Mouse (Mus musculus) neural tube, embryonic 13.5 days (tissue): ENCODE measurements around the gene Diaph3. TPM values are rescaled to one million over a fixed set of nuclear protein-coding genes. Genes with fewer than 3 reads are reported as not detected.

Experiments used
- ATAC-seq: fragments of 200-750 bp; cut with Nextera tagmentation; 2 replicates; pipeline ENCODE4 v1.8.0; 2017; ENCODE audit warnings: low read depth, mild to moderate bottlenecking, moderate TSS enrichment, moderate library complexity
- H3K27ac ChIP-seq: fragments of 300-500 bp; sonication (generic); replicated peaks from 2 replicates; pipeline ENCODE4 v1.5.1; 2015; ENCODE audit warnings: moderate library complexity, mild to moderate bottlenecking, inconsistent platforms
- H3K27me3 ChIP-seq: fragments of 300-500 bp; sonication (generic); 2 replicates; pipeline ENCODE4 v1.6.1; 2015; ENCODE audit warnings: mild to moderate bottlenecking, inconsistent platforms
- H3K36me3 ChIP-seq: fragments of 300-500 bp; sonication (generic); 2 replicates; pipeline ENCODE4 v1.6.1; 2015; ENCODE audit warnings: mild to moderate bottlenecking, inconsistent platforms
- H3K4me1 ChIP-seq: fragments of 300-500 bp; sonication (generic); replicated peaks from 2 replicates; pipeline ENCODE4 v1.6.1; 2015; ENCODE audit warnings: inconsistent platforms
- H3K4me2 ChIP-seq: fragments of 300-500 bp; sonication (generic); 2 replicates; pipeline ENCODE4 v1.6.1; 2015; ENCODE audit warnings: inconsistent platforms, mild to moderate bottlenecking, moderate library complexity
- H3K4me3 ChIP-seq: fragments of 300-500 bp; sonication (generic); 2 replicates; pipeline ENCODE4 v1.5.1; 2015; ENCODE audit warnings: mild to moderate bottlenecking, inconsistent platforms
- H3K9ac ChIP-seq: fragments of 300-500 bp; sonication (generic); 2 replicates; pipeline ENCODE4 v1.6.1; 2015; ENCODE audit warnings: moderate library complexity, mild to moderate bottlenecking, inconsistent platforms
- H3K9me3 ChIP-seq: fragments of 300-500 bp; sonication (generic); 2 replicates; pipeline ENCODE4 v1.6.1; 2016; ENCODE audit warnings: inconsistent platforms
- WGBS: fragments of 180-500 bp; shearing (Covaris S2); methylation state at CpG from one replicate; pipeline ENCODE4 v1.1.7; 2015; 5-methylcytosine and 5-hydroxymethylcytosine counted together
- polyA plus RNA-seq: library from polyadenylated mRNA; unstranded; fragments of >200 nt; fragmentation: Nextera tagmentation; extraction: Ambion mirVana; gene quantifications from 2 replicates; pipeline ENCODE4 v1.2.1, GENCODE M21; 2015

Gene Diaph3
- polyA plus RNA-seq: 3.0 and 4.7 TPM in 2 replicates

DNA sequence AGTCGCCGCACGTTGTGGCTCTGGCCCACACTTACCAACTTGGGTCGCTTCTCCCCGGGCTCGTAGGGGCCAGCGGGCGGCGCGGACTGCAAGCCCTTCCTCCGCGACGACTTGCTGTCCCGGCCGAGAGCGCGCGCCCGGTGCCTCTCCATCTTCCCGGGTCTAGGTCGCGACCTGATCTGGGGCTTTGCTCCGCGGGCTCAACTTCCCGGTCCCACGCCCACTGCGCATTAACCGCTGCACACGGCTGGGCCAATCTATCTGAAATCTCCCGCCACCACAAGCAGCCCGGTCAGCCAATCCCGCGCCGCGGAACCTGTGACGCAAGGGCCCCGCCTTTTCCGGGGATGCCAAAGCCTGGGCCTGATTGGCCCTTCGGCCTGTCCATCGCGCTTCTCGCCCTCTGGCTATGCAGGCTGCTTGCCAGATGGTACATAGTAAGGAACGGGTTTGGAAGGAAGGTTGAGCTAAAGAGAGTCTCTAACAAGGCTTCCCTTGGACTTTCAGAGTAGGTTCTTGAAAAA is at the start of gene Diaph3:
TSS of gene Diaph3 (minus strand) at position 273 of the 524 bp plus-strand sequence.
- Histone ChIP-seq H3K27me3 (no peaks in the 10 kb centered on the region), H3K4me3 (peak within 1 kb of the TSS; percentile 68), H3K4me2 (peak within 1 kb of the TSS; percentile 88), H3K9me3 (no peaks in the 10 kb centered on the region), H3K36me3 (no peaks in the 10 kb centered on the region), H3K27ac (no peak within 1 kb of the TSS), H3K4me1 (peaks cover 12% of the 10 kb centered on the region), H3K9ac (peak within 1 kb of the TSS; percentile 56)
- WGBS: under 1% methylated on average over 43 of the region's 43 CpGs
- ATAC-seq: peak; percentile 100

DNA sequence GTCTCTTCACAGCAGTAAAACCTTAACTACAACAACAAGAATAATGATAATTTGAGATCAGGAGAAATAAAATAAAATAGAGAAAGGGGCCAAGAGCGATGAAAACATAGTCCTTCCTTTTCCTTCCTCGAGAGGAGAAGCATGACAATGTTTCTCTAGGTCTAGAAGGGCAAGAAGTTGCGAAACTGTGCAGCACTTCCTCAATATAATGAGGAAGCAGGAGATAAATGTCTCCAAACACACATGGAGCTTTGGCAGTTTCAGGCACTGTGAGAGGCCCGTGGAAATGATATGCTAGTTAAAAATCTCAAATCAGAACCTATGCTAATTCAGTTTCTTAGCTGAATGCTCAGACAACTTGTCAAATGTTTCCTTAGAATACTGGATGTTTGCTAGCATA is 49.6 kb upstream of the Diaph3 start:
- Histone ChIP-seq H3K4me3 (no peak overlapping the region), H3K36me3 (no peaks in the 10 kb centered on the region), H3K4me2 (no peak overlapping the region), H3K27ac (no peak overlapping the region), H3K9me3 (no peaks in the 10 kb centered on the region), H3K9ac (no peak overlapping the region), H3K4me1 (no peaks in the 10 kb centered on the region), H3K27me3 (no peaks in the 10 kb centered on the region)
- no peak for ATAC-seq
- 82% methylated on average over 4 of the region's 4 CpGs for WGBS

DNA sequence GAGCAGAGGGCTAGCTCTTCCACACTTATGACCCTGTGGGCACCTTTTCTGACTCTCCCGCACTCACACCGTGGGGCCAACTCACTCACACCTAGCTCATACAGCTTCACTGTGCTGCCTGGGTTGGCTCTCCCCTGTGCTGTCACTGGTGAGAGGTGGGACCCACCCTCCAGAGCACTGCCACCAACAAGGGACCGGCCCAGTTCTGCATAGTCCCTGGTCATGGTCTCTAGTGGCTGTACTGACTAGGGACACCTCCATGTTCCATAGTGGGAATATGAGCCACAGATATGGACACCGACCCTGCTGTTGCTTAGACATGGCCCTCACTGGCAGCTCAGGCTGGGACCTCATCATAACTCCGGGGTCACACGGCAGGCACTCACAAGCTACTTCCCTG is 30.5 kb upstream of the Diaph3 start:
- Histone ChIP-seq H3K9me3 (no peaks in the 10 kb centered on the region), H3K4me2 (no peak overlapping the region), H3K9ac (no peak overlapping the region), H3K27me3 (no peaks in the 10 kb centered on the region), H3K4me1 (no peaks in the 10 kb centered on the region), H3K4me3 (no peak overlapping the region), H3K36me3 (no peaks in the 10 kb centered on the region), H3K27ac (no peak overlapping the region)
- ATAC-seq: peak; percentile 50; the same call in 1 of the 2 replicates
- WGBS: 90% methylated on average over 6 of the region's 6 CpGs

DNA sequence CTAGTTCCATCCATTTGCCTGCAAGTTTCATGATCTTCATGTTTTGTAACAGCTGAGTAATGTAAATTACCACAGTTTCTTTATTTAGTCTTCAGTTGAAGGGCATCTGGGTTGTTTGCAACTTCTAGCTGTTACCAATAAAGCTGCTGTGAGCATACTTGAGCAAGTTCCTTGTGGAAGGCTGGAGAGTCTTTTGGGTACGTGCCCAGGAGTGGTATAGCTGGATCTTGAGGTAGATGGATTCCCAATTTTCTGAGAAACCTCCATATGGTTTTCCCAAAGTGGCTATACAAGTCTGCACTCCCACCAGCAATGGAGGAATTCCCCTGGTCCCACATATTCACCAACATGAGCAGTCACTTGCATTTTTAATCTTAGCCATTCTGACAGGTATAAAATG is 28.1 kb upstream of the Diaph3 start:
- Histone ChIP-seq H3K4me2 (no peak overlapping the region), H3K36me3 (no peaks in the 10 kb centered on the region), H3K9ac (no peak overlapping the region), H3K27ac (no peak overlapping the region), H3K9me3 (no peaks in the 10 kb centered on the region), H3K4me3 (no peak overlapping the region), H3K4me1 (no peaks in the 10 kb centered on the region), H3K27me3 (no peaks in the 10 kb centered on the region)
- ATAC-seq: no peak
- WGBS: 58% methylated on average over 1 of the region's 1 CpGs

DNA sequence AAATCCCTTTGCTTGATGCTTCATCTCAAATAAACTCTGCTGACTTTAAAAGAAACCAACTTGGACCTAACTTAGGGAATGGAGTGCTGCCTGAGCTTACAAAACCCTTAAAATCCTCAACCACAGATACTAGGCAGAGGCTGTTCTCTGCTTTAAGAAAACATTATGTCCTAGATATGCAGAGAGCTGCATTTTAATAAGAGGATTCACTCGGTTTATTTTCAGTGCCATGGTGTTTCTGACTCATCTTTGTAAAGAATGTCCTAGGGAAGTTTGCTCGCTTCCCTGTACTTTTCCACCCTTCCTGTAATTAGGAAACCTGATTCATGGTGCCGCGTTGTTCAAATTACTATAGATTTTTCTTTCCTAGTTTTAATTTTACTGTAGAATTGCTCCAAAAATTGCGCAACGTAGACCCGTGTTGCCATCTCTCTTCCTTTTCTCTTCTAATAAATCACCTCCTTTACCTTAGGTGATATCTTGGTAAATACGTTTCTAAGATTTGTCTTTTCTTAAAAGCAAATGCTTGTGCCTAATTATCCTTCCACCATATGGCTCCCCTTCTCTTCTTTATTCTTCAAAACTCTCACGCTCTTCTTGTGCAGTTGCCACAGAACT is 14.7 kb upstream of the Diaph3 start:
- ATAC-seq: no peak
- H3K27me3 ChIP-seq: no peaks in the 10 kb centered on the region
- no peak overlapping the region for H3K9ac ChIP-seq
- no peaks in the 10 kb centered on the region for H3K9me3 ChIP-seq
- 86% methylated on average over 9 of the region's 9 CpGs for WGBS
- no peaks in the 10 kb centered on the region for H3K4me1 ChIP-seq
- H3K36me3 ChIP-seq: no peaks in the 10 kb centered on the region
- H3K27ac ChIP-seq: no peak overlapping the region
- no peak overlapping the region for H3K4me3 ChIP-seq
- no peak overlapping the region for H3K4me2 ChIP-seq

DNA sequence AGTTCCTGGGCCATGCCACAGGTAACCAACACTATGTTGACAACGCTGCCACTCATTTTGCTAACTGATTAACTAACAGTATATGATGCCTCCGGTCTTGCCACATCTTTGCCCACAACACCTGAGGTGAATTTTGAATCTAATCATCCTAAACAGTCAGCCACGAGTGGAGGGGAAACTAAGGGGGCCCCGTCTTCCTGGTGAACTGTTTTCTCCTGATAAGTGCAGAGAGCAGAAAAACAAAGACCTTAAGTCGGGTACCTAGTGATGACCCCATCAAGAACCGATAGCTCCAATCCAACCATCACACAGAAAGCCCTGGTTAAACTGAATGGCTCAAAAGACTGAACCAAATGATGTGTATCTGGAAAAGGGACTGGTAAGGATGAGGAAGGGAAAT is 8.6 kb upstream of the Diaph3 start:
- ATAC-seq: no peak
- 86% methylated on average over 6 of the region's 6 CpGs for WGBS
- H3K27me3 ChIP-seq: no peaks in the 10 kb centered on the region

DNA sequence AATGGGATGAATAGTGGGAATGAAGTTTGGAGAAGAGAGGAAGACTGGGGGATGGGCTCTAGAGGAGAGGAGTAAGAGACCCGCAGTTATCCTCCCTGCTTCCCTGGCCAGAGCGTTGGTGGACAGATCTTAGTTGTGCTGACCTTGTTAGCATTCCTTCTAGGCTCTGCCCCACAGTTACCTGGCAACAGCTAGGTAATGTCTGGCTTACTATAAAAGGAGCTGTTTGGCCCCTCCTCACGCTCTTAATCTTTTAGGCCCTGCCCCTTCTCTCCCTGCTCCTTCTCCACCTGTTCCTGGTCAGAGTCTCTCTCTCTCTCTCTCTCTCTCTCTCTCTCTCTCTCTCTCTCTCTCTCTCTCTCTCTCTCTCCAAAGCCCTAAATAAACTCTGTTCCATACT is 5.7 kb upstream of the Diaph3 start:
- Histone ChIP-seq H3K4me3 (no peak overlapping the region), H3K27me3 (no peaks in the 10 kb centered on the region), H3K9ac (no peak overlapping the region), H3K4me2 (no peak overlapping the region), H3K4me1 (0 out of 2 replicates have a peak, but pooled peaks cover under 1% of the 10 kb centered on the region), H3K27ac (no peak overlapping the region), H3K36me3 (no peaks in the 10 kb centered on the region), H3K9me3 (no peaks in the 10 kb centered on the region)
- no peak for ATAC-seq
- WGBS: 47% methylated on average over 3 of the region's 3 CpGs

More for the DNA sequence above, 8.6 kb upstream of the Diaph3 start:
- Histone ChIP-seq H3K36me3 (no peaks in the 10 kb centered on the region), H3K9me3 (no peaks in the 10 kb centered on the region), H3K4me1 (no peaks in the 10 kb centered on the region), H3K9ac (no peak overlapping the region), H3K4me2 (no peak overlapping the region), H3K27ac (no peak overlapping the region), H3K4me3 (no peak overlapping the region)

DNA sequence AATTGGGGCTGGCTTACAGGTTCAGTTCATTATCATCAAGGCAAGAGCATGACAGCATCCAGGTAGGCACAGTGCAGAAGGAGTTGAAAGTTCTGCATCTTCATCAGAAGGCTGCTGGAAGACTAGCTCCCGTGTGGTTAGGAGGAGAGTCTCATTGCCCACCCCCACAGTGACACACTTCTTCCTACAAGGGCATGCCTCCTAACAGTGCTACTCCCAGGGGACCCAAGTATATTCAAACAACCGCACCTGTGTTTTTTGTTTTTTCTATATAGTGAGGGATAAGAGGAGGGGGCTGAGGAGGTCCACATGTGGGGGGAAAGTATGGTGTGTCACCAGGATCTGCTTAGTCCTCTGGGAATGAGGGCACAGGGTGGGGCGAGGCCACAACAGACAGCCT is 4.3 kb upstream of the Diaph3 start:
- H3K36me3 ChIP-seq: no peaks in the 10 kb centered on the region
- H3K9me3 ChIP-seq: no peaks in the 10 kb centered on the region
- no peak overlapping the region for H3K4me3 ChIP-seq
- no peak overlapping the region for H3K4me2 ChIP-seq
- peaks cover 10% of the 10 kb centered on the region for H3K4me1 ChIP-seq
- no peak overlapping the region for H3K9ac ChIP-seq
- H3K27me3 ChIP-seq: no peaks in the 10 kb centered on the region
- no peak overlapping the region for H3K27ac ChIP-seq
- ATAC-seq: no peak
- 82% methylated on average over 3 of the region's 3 CpGs for WGBS

DNA sequence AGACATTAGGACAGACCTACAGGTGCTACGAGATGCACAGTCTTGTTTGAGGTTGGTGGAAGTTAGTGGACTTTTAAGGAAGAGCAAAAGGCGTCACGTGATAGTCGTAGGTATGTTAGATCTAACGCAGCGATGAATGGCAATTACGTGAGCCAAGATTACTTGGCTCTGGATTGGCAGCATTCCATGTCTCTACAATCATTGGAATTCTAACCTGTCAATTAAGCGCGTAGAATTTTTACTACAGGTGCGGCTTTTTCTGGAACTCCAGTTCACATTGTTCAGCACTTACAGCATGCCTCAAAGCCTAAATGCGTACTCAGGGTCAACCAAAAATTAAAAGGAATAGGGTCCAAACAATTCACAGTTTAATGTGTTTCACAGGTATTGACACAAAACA is 742 bp upstream of the Diaph3 start:
- peak overlapping the region; percentile 88 for H3K4me2 ChIP-seq
- H3K9me3 ChIP-seq: no peaks in the 10 kb centered on the region
- H3K27me3 ChIP-seq: no peaks in the 10 kb centered on the region
- ATAC-seq: no peak
- 88% methylated on average over 11 of the region's 11 CpGs for WGBS
- no peaks in the 10 kb centered on the region for H3K36me3 ChIP-seq
- peak overlapping the region; percentile 68; the same call in 1 of the 2 replicates for H3K4me3 ChIP-seq
- no peak overlapping the region for H3K27ac ChIP-seq
- H3K9ac ChIP-seq: no peak overlapping the region
- H3K4me1 ChIP-seq: peaks cover 12% of the 10 kb centered on the region

DNA sequence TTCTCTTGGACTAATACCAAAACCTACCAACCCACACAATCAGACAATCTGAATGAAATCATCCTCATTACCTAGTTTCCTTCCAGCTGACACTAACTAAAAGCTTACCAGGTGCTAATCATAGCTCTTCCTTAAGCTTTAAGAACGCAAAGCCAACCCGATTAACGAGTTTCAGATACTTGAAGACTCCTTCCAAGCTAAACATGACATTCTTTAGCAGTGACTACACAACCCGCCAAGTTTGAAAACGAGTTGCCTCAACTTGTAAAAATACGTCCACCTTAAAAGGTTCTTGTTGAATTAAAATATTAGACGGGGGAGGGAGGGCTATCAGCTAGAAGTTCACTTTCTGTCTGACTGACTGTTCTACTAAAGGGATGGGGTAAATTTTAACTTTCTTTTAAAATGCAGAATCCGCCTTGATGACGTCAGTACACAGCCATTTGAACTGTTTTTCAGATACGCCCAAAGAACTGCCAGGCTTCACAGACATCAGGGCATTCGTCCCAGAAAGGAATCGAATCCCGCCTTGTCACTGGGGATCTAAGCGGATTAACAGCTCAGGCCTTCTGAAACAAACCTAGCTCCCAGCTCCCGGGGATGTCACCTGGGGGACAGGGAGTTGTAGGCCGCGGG is 590 bp downstream of the Diaph3 start:
- 8% methylated on average over 17 of the region's 17 CpGs for WGBS
- ATAC-seq: no peak

DNA sequence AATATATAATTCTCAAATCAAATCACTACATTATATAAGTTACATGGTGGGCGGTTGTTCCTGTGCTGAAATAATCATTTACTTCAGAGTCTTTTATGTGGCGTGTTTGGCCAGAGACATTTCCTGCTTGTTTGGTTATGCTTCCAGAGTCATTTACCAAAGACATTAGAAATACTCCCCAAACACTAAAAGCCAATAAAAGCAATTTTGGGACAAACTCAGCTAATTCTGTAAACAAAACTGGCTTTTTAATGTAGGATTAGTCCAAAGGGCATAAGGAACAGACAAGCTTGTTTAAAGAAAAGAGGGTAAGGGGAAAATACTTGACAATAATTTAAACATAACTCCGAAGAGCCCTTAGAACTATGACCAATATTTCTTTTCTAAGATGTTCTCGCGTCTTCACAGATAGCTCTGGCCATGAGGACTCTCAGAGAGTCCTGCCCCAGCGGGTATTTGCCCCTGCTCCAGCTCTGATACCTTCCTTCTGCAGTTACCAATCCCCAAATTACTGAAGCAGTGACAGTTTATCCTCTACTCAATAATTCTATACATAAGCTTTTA is 14.9 kb downstream of the Diaph3 start:
- no peak for ATAC-seq
- H3K4me3 ChIP-seq: no peak overlapping the region
- H3K9me3 ChIP-seq: no peaks in the 10 kb centered on the region
- no peak overlapping the region for H3K9ac ChIP-seq
- WGBS: 94% methylated on average over 6 of the region's 6 CpGs
- no peaks in the 10 kb centered on the region for H3K4me1 ChIP-seq
- no peak overlapping the region for H3K27ac ChIP-seq
- H3K4me2 ChIP-seq: no peak overlapping the region
- H3K36me3 ChIP-seq: no peaks in the 10 kb centered on the region
- H3K27me3 ChIP-seq: no peaks in the 10 kb centered on the region

More for the DNA sequence above, 590 bp downstream of the Diaph3 start:
- Histone ChIP-seq H3K36me3 (no peaks in the 10 kb centered on the region), H3K4me3 (peak overlapping the region; percentile 68), H3K9ac (peak overlapping the region; percentile 56), H3K9me3 (no peaks in the 10 kb centered on the region), H3K27me3 (no peaks in the 10 kb centered on the region), H3K4me2 (peak overlapping the region; percentile 88), H3K27ac (no peak overlapping the region), H3K4me1 (peaks cover 12% of the 10 kb centered on the region)

DNA sequence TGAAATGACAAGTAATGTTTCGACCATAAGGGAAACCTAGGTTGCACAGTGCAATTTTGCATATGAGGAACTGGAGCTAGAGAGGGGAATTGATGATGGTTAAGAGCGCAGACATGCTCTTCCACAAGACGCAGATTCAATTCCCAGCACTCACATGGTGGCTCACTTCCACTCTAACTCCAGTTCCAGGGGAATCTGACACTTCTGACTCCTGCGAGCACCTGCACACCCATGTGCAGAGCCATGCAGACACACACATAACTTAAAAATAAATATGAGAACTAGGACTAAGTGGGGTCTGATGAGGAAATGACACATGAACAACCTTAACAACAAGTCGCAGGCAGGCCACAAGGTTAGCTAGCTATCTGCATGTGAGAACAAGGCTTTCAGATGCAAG is 15.5 kb downstream of the Diaph3 start:
- Histone ChIP-seq H3K9me3 (no peaks in the 10 kb centered on the region), H3K27ac (no peak overlapping the region), H3K4me3 (no peak overlapping the region), H3K36me3 (no peaks in the 10 kb centered on the region), H3K9ac (no peak overlapping the region), H3K4me1 (no peaks in the 10 kb centered on the region), H3K27me3 (no peaks in the 10 kb centered on the region), H3K4me2 (no peak overlapping the region)
- 89% methylated on average over 5 of the region's 5 CpGs for WGBS
- no peak for ATAC-seq
